Mouse (Mus musculus) brown adipose tissue, adult 24 weeks (tissue): ENCODE data around the gene Ganab. TPM values are rescaled to one million over a fixed set of nuclear protein-coding genes. Genes with fewer than 3 reads are reported as not detected.

Experiments used
- H3K27ac ChIP-seq: fragments of 200-500 bp; replicated peaks from 2 replicates; pipeline ENCODE4 v1.5.1; 2012; ENCODE audit warnings: low read depth, mild to moderate bottlenecking, low read length
- H3K4me1 ChIP-seq: fragments of 200-500 bp; 2 replicates; pipeline ENCODE4 v1.6.1; 2012; ENCODE audit warnings: low read length, mixed read lengths; ENCODE audit not compliant: control insufficient read depth, insufficient read depth, insufficient read length
- H3K4me3 ChIP-seq: fragments of 200-500 bp; 2 replicates; pipeline ENCODE4 v1.5.1; 2012; ENCODE audit warnings: low read depth, mild to moderate bottlenecking, low read length, moderate library complexity; ENCODE audit not compliant: insufficient read depth
- polyA plus RNA-seq: library from polyadenylated mRNA; stranded (reverse); fragments of >200 nt; gene quantifications from 2 replicates; pipeline ENCODE4 v1.2.4, GENCODE M21; 2012; ENCODE audit not compliant: missing spikeins, insufficient read depth, insufficient read length

Gene Ganab
- polyA plus RNA-seq, 1 experiment = 49.7 TPM

- Histone ChIP-seq H3K27ac (no peak overlapping the region), H3K4me1 (no peaks in the 10 kb centered on the region), H3K4me3 (no peak overlapping the region)
Measured at GRCm38 (mm10) chr19:8903412-8903811, 5.5 kb downstream of the Ganab start.

- Histone ChIP-seq H3K4me1 (no peaks in the 10 kb centered on the region), H3K27ac (no peak overlapping the region)
Measured at GRCm38 (mm10) chr19:8908531-8908930, 10.7 kb downstream of the Ganab start.

GRCm38 (mm10) chr19:8911810-8912209, 13.9 kb downstream of the Ganab start:
- Histone ChIP-seq H3K4me1 (no peaks in the 10 kb centered on the region), H3K27ac (no peak overlapping the region), H3K4me3 (no peak overlapping the region)

More at GRCm38 (mm10) chr19:8908531-8908930, 10.7 kb downstream of the Ganab start:
- no peak overlapping the region for H3K4me3 ChIP-seq

- no peaks in the 10 kb centered on the region for H3K4me1 ChIP-seq
- no peak overlapping the region for H3K27ac ChIP-seq
- no peak overlapping the region for H3K4me3 ChIP-seq
Measured at GRCm38 (mm10) chr19:8914212-8914611, 16.3 kb downstream of the Ganab start.

DNA sequence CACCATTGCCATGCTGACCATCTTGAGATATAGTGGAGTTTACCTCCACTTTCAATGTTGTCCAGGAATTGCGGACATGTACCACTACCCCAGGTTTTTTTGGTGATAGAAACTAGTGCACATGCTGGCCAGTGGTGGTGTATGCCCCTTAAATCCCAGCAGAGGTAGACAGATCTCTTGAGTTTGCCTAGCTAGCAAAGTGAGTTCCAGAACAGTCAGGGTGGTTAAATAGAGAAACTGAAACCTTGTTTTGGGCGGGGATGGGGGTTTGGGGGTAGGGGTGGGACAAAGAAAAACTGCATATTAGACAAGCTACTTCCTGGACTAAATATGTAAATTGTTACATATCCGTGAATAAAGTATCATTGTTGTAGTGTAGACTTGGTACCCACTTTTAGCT, 21.1 kb downstream of the Ganab start:
- peaks cover 5% of the 10 kb centered on the region for H3K4me1 ChIP-seq
- H3K27ac ChIP-seq = no peak overlapping the region

GRCm38 (mm10) chr19:8919684-8920072, 21.8 kb downstream of the Ganab start:
- H3K4me3 ChIP-seq = peak overlapping the region; percentile 52
- peak overlapping the region; percentile 96 for H3K27ac ChIP-seq
- peaks cover 5% of the 10 kb centered on the region for H3K4me1 ChIP-seq

More for the DNA sequence above, 21.1 kb downstream of the Ganab start:
- no peak overlapping the region for H3K4me3 ChIP-seq

- H3K4me1 ChIP-seq = peaks cover 5% of the 10 kb centered on the region
- H3K27ac ChIP-seq = peak within 1 kb of the TSS; percentile 96
- peak within 1 kb of the TSS; percentile 75 for H3K4me3 ChIP-seq
Measured at GRCm38 (mm10) chr19:8920073-8920736, 22.3 kb downstream of the Ganab start, which contains the start of gene B3gat3. B3gat3 (plus strand) TSS chr19:8920374.

DNA sequence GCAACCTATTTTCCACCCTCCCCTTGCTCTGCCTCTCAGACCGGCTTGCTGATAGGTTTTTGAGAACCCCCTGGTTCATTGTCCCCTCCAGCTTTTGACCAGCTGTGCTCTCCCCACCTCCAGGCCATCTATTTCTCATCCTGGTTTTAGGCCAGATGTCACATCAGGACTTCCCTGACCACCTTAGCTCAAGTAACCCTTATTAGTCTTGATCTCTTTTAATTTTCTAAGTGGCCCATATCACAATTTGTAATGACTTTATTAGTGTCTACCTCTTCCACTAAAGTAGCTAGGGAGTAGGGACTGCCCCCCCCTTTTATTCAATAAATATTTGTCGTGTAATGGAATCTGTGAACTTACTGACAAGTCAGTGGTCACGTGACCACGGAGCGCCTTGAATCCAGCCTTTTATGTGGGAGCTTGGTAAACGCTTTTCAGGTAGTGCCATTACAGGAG, 23.0 kb downstream of the Ganab start:
- Histone ChIP-seq H3K4me1 (peaks cover 5% of the 10 kb centered on the region), H3K27ac (peak overlapping the region; percentile 85), H3K4me3 (peak overlapping the region; percentile 75)

GRCm38 (mm10) chr19:8921741-8922140, 23.9 kb downstream of the Ganab start:
- Histone ChIP-seq H3K27ac (no peak overlapping the region), H3K4me1 (peaks cover 5% of the 10 kb centered on the region), H3K4me3 (0 out of 2 replicates have a peak overlapping the region, but pooled peaks have one; percentile 0)

- H3K27ac ChIP-seq = no peak overlapping the region
- peaks cover under 1% of the 10 kb centered on the region for H3K4me1 ChIP-seq
- no peak overlapping the region for H3K4me3 ChIP-seq
Measured at GRCm38 (mm10) chr19:8926766-8927165, 28.9 kb downstream of the Ganab start.

DNA sequence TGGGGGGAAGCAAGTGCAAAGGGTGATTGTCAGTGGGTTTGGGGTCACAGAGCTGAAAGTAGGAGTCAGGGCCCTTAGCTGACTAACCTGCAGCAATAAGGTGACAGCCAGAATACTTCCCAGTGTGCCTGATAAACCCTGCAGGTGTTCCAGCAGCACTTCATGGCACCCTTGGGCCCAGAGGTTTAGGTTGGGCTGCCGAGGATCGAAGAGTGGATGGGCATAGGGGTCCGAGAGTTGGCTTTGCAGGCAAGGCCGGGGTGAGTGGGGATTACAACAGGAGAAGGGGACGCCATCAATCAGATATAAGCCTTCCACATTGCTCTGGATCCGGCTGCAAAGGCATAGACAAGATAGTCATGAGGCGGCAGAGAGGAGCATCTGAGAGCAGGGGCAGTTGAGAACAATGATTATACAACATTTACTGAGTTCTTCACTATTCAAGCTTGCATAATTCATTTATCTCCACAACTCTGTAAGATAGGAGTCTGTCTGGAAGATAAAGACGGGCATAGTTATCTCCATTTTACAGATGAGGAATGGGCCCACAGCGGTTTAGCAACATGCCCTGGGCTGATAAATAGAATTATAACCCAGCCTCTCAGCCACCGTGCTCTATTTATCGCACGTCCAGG, 30.1 kb downstream of the Ganab start:
- H3K27ac ChIP-seq = no peak overlapping the region
- no peak overlapping the region for H3K4me3 ChIP-seq
- no peaks in the 10 kb centered on the region for H3K4me1 ChIP-seq

DNA sequence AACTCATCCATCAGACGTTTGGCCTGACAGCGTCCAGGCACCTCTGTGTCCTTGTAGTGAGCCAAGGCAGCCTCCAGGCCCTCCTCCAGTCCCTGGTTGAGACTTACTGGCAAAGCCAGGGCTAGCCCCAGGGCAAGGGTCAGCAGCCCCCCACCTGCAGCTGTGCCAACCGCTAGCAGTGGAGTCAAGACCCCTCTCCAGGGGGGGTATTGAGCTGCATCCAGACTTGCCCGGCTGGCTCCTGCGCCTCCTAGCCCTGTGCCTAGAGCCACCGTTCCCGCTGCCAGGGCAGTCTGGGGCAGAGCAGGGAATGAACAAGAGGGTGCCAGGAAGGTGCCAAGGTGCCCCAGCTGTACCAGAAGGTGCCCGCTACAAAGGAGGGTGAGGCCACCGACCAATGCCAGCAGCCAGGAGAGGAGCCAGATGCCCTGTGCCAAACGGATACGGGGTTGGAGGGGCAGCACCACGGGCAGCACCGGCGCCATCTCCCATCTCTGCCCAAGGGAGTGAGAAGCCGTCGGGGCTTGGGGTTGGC, 30.9 kb downstream of the Ganab start:
- Histone ChIP-seq H3K27ac (peak overlapping the region; percentile 25; the same call in 1 of the 2 replicates), H3K4me1 (no peaks in the 10 kb centered on the region), H3K4me3 (peak overlapping the region; percentile 92)

DNA sequence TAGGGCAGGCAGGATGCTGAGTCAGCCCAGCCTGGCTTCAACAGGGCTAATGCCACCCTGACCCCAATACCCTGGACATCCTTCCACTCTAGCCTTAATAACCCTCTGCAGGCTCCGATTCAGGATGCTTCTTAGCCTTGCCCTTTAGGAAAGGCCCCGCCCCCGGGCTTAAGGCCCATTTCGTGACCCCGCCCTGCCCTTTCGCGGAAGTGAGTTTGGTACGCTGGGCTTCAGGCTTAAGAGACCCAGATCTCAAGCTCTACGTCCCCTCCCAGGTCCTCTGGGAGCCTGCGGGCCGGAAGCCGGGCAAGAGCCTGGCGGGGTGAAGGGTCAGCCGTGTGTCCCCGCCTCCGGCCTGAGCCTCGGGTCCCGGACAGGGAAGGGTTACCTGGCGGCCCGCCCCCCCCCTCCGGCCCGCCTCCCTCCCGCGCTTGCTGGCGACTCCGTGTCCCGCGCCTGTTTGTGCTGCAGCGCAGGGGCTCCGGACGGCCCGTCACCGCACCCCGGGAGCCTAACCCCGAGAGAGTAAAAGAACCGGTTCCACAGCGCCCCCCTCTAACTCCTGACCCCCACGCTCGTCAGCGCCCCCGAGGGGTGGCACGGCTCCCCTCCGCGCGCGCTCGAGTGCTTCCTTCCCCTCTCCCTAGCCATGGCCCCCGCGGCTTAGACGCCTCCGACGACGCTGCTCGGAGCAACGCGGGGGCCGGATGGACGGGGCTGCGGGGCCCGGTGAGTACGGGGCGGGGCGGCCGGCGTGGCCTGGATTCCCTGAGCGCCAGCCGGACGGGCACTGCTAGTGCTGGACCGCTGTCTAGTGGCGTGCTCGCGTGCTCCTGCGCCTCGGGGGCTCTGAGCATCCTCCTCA, 31.6 kb downstream of the Ganab start, which contains the start of the genes Rom1 and Eml3:
Gene Rom1, minus strand, starts transcription at position 133 of the 865 bp plus-strand sequence.
Gene Eml3, plus strand, starts transcription at position 329 of the 865 bp plus-strand sequence.
- no peaks in the 10 kb centered on the region for H3K4me1 ChIP-seq
- peak within 1 kb of the TSS; percentile 92 for H3K4me3 ChIP-seq

GRCm38 (mm10) chr19:8930117-8930516, 32.2 kb downstream of the Ganab start:
- Histone ChIP-seq H3K4me3 (peak overlapping the region; percentile 92), H3K27ac (peak overlapping the region; percentile 70), H3K4me1 (no peaks in the 10 kb centered on the region)

More for the DNA sequence above, 31.6 kb downstream of the Ganab start, which contains the start of the genes Rom1 and Eml3:
- H3K27ac ChIP-seq = peak within 1 kb of the TSS; percentile 70
